Mouse (Mus musculus) myocyte (in vitro differentiated cells): Measurements from ENCODE around the gene Cox10. TPM values are rescaled to one million over a fixed set of nuclear protein-coding genes. Genes with fewer than 3 reads are reported as not detected.

Source experiments
- H3K27me3 ChIP-seq: one replicate; pipeline ENCODE4 v1.6.1; 2011; ENCODE audit not compliant: control insufficient read depth, insufficient read depth, insufficient read length
- H3K36me3 ChIP-seq: one replicate; pipeline ENCODE4 v1.6.1; 2011; ENCODE audit not compliant: control insufficient read depth, insufficient read depth
- H3K4me2 ChIP-seq: one replicate; pipeline ENCODE4 v1.6.1; 2011; ENCODE audit warnings: low read depth, control low read depth
- H3K4me3 ChIP-seq: one replicate; pipeline ENCODE4 v1.5.1; 2011; ENCODE audit warnings: mild to moderate bottlenecking, control low read depth, moderate library complexity
- H3K79me2 ChIP-seq: one replicate; pipeline ENCODE4 v1.6.1; 2011; ENCODE audit not compliant: control insufficient read depth, insufficient read depth
- H3ac ChIP-seq: one replicate; pipeline ENCODE4 v1.6.1; 2011; ENCODE audit not compliant: control insufficient read depth, insufficient read length
- CEBPB ChIP-seq: IDR thresholded peaks from 2 replicates; pipeline ENCODE4 v1.6.1; 2011; ENCODE audit warnings: mild to moderate bottlenecking, moderate library complexity; ENCODE audit not compliant: poor library complexity, insufficient read depth, severe bottlenecking
- E2F4 ChIP-seq: IDR thresholded peaks from one replicate; pipeline ENCODE4 v1.6.1; 2011; ENCODE audit warnings: mild to moderate bottlenecking, control low read depth, moderate library complexity; ENCODE audit not compliant: insufficient read depth
- MAX ChIP-seq: IDR thresholded peaks from one replicate; pipeline ENCODE4 v1.6.1; 2011; ENCODE audit warnings: low read depth, mild to moderate bottlenecking, control low read depth
- MYOD1 ChIP-seq, 3 experiments: IDR thresholded peaks; one replicate each; pipeline ENCODE4 v1.6.1; 2011; ENCODE audit warnings: control low read depth in 2 of 3, low read depth in 2 of 3, mild to moderate bottlenecking in 2 of 3, moderate library complexity in 1 of 3; ENCODE audit not compliant: insufficient read length in 2 of 3, control insufficient read depth in 1 of 3
- MYOG ChIP-seq, 3 experiments: IDR thresholded peaks; one replicate each; pipeline ENCODE4 v1.6.1; 2011; ENCODE audit warnings: control low read depth in 2 of 3, low read depth in 2 of 3, mild to moderate bottlenecking in 2 of 3; ENCODE audit not compliant: insufficient read length in 2 of 3, control insufficient read depth in 1 of 3, insufficient read depth in 1 of 3
- POLR2A ChIP-seq: IDR thresholded peaks from one replicate; pipeline ENCODE4 v1.6.1; 2011; ENCODE audit warnings: low read depth, mild to moderate bottlenecking, control low read depth, moderate library complexity; ENCODE audit not compliant: insufficient read length
- POLR2AphosphoS2 ChIP-seq: IDR thresholded peaks from one replicate; pipeline ENCODE4 v1.6.1; 2011; ENCODE audit warnings: low read depth, control low read depth; ENCODE audit not compliant: insufficient read length
- REST ChIP-seq: IDR thresholded peaks from one replicate; pipeline ENCODE4 v1.6.1; 2011; ENCODE audit warnings: mild to moderate bottlenecking, control low read depth, moderate library complexity; ENCODE audit not compliant: insufficient read depth, insufficient read length
- SRF ChIP-seq: IDR thresholded peaks from one replicate; pipeline ENCODE4 v1.6.1; 2011; ENCODE audit warnings: low read depth; ENCODE audit not compliant: control insufficient read depth, insufficient read length
- TCF12 ChIP-seq: IDR thresholded peaks from one replicate; pipeline ENCODE4 v1.6.1; 2011; ENCODE audit warnings: mild to moderate bottlenecking, control low read depth; ENCODE audit not compliant: poor library complexity, insufficient read depth, severe bottlenecking
- TCF3 ChIP-seq: IDR thresholded peaks from one replicate; pipeline ENCODE4 v1.6.1; 2011; ENCODE audit warnings: low read depth, control low read depth; ENCODE audit not compliant: insufficient read length
- USF1 ChIP-seq: IDR thresholded peaks from one replicate; pipeline ENCODE4 v1.6.1; 2011; ENCODE audit warnings: low read depth, mild to moderate bottlenecking, control low read depth, moderate library complexity
- polyA plus RNA-seq: library from polyadenylated mRNA; unstranded; fragments of >200 nt; fragmentation: generic; extraction: Trizol; gene quantifications from one replicate; pipeline ENCODE4 v1.2.1, GENCODE M21; 2012; ENCODE audit warnings: missing spikeins

Cox10 gene
- polyA plus RNA-seq, 1 experiment = 17.3 TPM

GRCm38 (mm10) chr11:63988991-63989860, 90.0 kb downstream of the Cox10 start:
- no peak overlapping the region for H3K4me3 ChIP-seq
- H3ac ChIP-seq = no peak overlapping the region
- H3K27me3 ChIP-seq = no peaks in the 10 kb centered on the region
- H3K36me3 ChIP-seq = peaks cover 4% of the 10 kb centered on the region
- TF ChIP-seq SRF = no peak
- no peak overlapping the region for H3K4me2 ChIP-seq
- H3K79me2 ChIP-seq = no peaks in the 10 kb centered on the region

- Histone ChIP-seq H3K79me2 (no peaks in the 10 kb centered on the region), H3K36me3 (peaks cover 4% of the 10 kb centered on the region), H3K4me2 (no peak overlapping the region), H3ac (no peak overlapping the region), H3K27me3 (no peaks in the 10 kb centered on the region), H3K4me3 (no peak overlapping the region)
- TF ChIP-seq MAX = no peak
- no peak for TF ChIP-seq MYOG (IDR thresholded peaks at IDR 0.05; ENCODE audit: control insufficient read depth in 1 of 3, insufficient read depth in 1 of 3, insufficient read length in 2 of 3, low read depth in 2 of 3)
- TF ChIP-seq MYOD1 (IDR thresholded peaks at IDR 0.05; ENCODE audit: control insufficient read depth in 1 of 3, insufficient read length in 2 of 3, low read depth in 2 of 3) = no peak
- TF ChIP-seq TCF12 = no peak
- no peak for TF ChIP-seq SRF
- no peak for TF ChIP-seq REST
- TF ChIP-seq CEBPB = no peak
- TF ChIP-seq TCF3 = no peak
- TF ChIP-seq E2F4 = no peak
Measured at GRCm38 (mm10) chr11:63988031-63988665, 91.1 kb downstream of the Cox10 start.

DNA sequence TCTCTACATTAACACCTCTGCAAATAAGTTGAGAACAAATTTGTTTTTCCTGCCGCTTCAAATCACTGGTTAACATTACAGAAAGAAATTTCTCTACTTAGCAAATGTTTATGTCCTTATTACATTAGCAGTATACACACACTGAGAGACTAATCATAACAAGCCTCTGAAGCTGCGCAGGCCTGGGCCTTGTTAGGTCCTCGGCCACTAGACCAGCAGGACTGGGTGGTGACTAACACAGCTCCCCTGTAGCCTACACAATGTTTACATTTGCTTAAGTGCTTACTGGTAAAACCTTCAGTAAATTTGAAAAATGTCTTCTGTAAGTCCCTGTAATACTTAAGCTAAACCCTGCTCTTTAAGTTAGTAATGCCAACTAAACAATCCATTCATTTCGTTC, 92.6 kb downstream of the Cox10 start:
- peaks cover under 1% of the 10 kb centered on the region for H3K36me3 ChIP-seq
- H3K79me2 ChIP-seq = no peaks in the 10 kb centered on the region
- H3K4me2 ChIP-seq = no peak overlapping the region
- no peak overlapping the region for H3K4me3 ChIP-seq
- H3ac ChIP-seq = no peak overlapping the region
- TF ChIP-seq MYOD1 (IDR thresholded peaks at IDR 0.05; ENCODE audit: control insufficient read depth in 1 of 3, insufficient read length in 2 of 3, low read depth in 2 of 3) (no peak), TCF3 (no peak), POLR2AphosphoS2 (no peak), E2F4 (no peak), CEBPB (no peak), MAX (no peak), MYOG (IDR thresholded peaks at IDR 0.05; ENCODE audit: control insufficient read depth in 1 of 3, insufficient read depth in 1 of 3, insufficient read length in 2 of 3, low read depth in 2 of 3) (no peak), SRF (no peak), USF1 (no peak)
- H3K27me3 ChIP-seq = no peaks in the 10 kb centered on the region

DNA sequence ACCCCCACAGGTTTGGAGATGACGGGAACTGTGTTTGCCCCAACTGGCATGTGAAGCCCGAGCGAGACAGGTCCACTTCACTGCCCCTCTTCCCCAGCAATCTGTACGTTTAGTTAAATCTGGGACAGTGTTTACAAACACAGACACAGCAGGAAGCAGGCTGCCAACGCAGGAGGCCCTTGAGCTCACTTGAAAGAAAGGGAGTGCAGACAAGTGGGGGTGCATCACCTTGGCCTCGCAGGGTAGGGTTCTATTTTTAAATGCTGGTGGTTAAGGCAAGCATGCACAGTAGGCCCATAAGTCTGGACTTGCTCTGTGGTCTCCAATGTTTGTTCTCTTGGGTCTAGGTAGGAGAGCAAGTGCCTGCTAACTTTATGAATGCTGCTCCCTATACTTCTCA, 93.8 kb downstream of the Cox10 start:
- Histone ChIP-seq H3K4me3 (no peak overlapping the region), H3K27me3 (no peaks in the 10 kb centered on the region), H3K36me3 (no peaks in the 10 kb centered on the region), H3K79me2 (no peaks in the 10 kb centered on the region), H3K4me2 (no peak overlapping the region), H3ac (no peak overlapping the region)
- TF ChIP-seq TCF12 = no peak
- TF ChIP-seq MYOD1 (IDR thresholded peaks at IDR 0.05; ENCODE audit: control insufficient read depth in 1 of 3, insufficient read length in 2 of 3, low read depth in 2 of 3) = no peak
- TF ChIP-seq SRF = no peak
- no peak for TF ChIP-seq POLR2AphosphoS2
- TF ChIP-seq CEBPB = no peak
- no peak for TF ChIP-seq E2F4
- TF ChIP-seq REST = no peak

GRCm38 (mm10) chr11:63984622-63985168, 94.6 kb downstream of the Cox10 start:
- H3K79me2 ChIP-seq = no peaks in the 10 kb centered on the region
- no peak overlapping the region for H3ac ChIP-seq
- H3K36me3 ChIP-seq = no peaks in the 10 kb centered on the region
- H3K4me2 ChIP-seq = no peak overlapping the region
- H3K27me3 ChIP-seq = no peaks in the 10 kb centered on the region
- no peak overlapping the region for H3K4me3 ChIP-seq
- TF ChIP-seq CEBPB (no peak), POLR2A (no peak), MYOD1 (IDR thresholded peaks at IDR 0.05; ENCODE audit: control insufficient read depth in 1 of 3, insufficient read length in 2 of 3, low read depth in 2 of 3) (no peak), USF1 (no peak), MAX (no peak), REST (no peak), SRF (no peak), POLR2AphosphoS2 (no peak), TCF3 (no peak)
